Mouse (Mus musculus) kidney, embryonic 16.5 days (tissue): ENCODE data around the gene Nrm. TPM values are rescaled to one million over a fixed set of nuclear protein-coding genes. Genes with fewer than 3 reads are reported as not detected.
"Not testable (repeated sequence)": the region's sequence is repeated elsewhere in the genome, so short reads cannot be mapped to it uniquely, and the experiment has no call there.

Experiments
- ATAC-seq: fragments of 200-750 bp; cut with Nextera tagmentation; 2 replicates; pipeline ENCODE4 v1.8.0; 2017; ENCODE audit warnings: moderate TSS enrichment; ENCODE audit not compliant: low FRiP score, low TSS enrichment
- H3K27ac ChIP-seq: fragments of 300-500 bp; sonication (generic); 2 replicates; pipeline ENCODE4 v1.5.1; 2014; ENCODE audit warnings: low read length
- H3K27me3 ChIP-seq: fragments of 300-500 bp; sonication (generic); 2 replicates; pipeline ENCODE4 v1.6.1; 2014; ENCODE audit warnings: low read length, control low read depth, mixed read lengths; ENCODE audit not compliant: insufficient read depth
- H3K36me3 ChIP-seq: fragments of 300-500 bp; sonication (generic); 2 replicates; pipeline ENCODE4 v1.6.1; 2014; ENCODE audit warnings: low read length, control low read depth, mixed read lengths; ENCODE audit not compliant: insufficient read depth
- H3K4me1 ChIP-seq: fragments of 300-500 bp; sonication (generic); 2 replicates; pipeline ENCODE4 v1.6.1; 2014; ENCODE audit warnings: low read length, control low read depth, mixed read lengths; ENCODE audit not compliant: insufficient read depth
- H3K4me2 ChIP-seq: fragments of 300-500 bp; sonication (generic); replicated peaks from 2 replicates; pipeline ENCODE4 v1.6.1; 2014; ENCODE audit warnings: low read depth, low read length
- H3K4me3 ChIP-seq: fragments of 300-500 bp; sonication (generic); 2 replicates; pipeline ENCODE4 v1.5.1; 2014; ENCODE audit warnings: mild to moderate bottlenecking, low read length
- H3K9ac ChIP-seq: fragments of 300-500 bp; sonication (generic); replicated peaks from 2 replicates; pipeline ENCODE4 v1.6.1; 2014; ENCODE audit warnings: low read length
- H3K9me3 ChIP-seq: fragments of 300-500 bp; sonication (generic); 2 replicates; pipeline ENCODE4 v1.6.1; 2016; ENCODE audit warnings: low read length, control low read depth
- WGBS: fragments of 180-500 bp; shearing (Covaris S2); extraction: QIAGEN DNeasy Blood & Tissue Kit; methylation state at CpG from one replicate; pipeline ENCODE4 v1.1.7; 2014; 5-methylcytosine and 5-hydroxymethylcytosine counted together
- polyA plus RNA-seq: library from polyadenylated mRNA; unstranded; fragments of >200 nt; fragmentation: Nextera tagmentation; extraction: Ambion mirVana; gene quantifications from 2 replicates; pipeline ENCODE4 v1.2.1, GENCODE M21; 2015

Gene Nrm
- polyA plus RNA-seq, 1 experiment from 2014 or later = 63.3 TPM

DNA sequence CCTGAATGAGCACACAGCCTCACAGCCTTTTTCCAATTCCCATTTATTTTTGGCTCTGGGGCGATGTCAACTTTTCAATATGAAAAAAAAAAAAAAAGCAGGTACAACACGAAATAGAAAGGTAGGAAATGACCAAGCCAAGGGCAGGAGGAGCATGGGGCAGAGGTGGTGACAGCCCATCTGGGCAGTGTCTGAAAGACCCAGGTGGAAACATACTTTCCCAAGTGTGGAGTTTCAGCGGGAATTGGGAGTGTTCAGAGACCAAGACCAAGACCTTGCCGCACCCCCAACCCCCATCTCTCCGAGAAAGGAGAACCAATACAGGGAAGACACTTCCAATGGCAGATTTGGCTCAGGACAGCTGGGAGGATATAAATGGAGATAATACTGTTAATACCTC is 27.2 kb upstream of the Nrm start:
- no peaks in the 10 kb centered on the region for H3K27me3 ChIP-seq
- no peak for ATAC-seq
- H3K36me3 ChIP-seq = peaks cover 44% of the 10 kb centered on the region
- no peak overlapping the region for H3K4me2 ChIP-seq
- no peaks in the 10 kb centered on the region for H3K9me3 ChIP-seq
- no peak overlapping the region; the same call in 1 of the 2 replicates for H3K27ac ChIP-seq
- peaks cover 36% of the 10 kb centered on the region for H3K4me1 ChIP-seq
- 0 out of 2 replicates have a peak overlapping the region, but pooled peaks have one; percentile 20 for H3K9ac ChIP-seq
- 59% methylated on average over 5 of the region's 5 CpGs for WGBS
- peak overlapping the region; percentile 13; the same call in 1 of the 2 replicates for H3K4me3 ChIP-seq

DNA sequence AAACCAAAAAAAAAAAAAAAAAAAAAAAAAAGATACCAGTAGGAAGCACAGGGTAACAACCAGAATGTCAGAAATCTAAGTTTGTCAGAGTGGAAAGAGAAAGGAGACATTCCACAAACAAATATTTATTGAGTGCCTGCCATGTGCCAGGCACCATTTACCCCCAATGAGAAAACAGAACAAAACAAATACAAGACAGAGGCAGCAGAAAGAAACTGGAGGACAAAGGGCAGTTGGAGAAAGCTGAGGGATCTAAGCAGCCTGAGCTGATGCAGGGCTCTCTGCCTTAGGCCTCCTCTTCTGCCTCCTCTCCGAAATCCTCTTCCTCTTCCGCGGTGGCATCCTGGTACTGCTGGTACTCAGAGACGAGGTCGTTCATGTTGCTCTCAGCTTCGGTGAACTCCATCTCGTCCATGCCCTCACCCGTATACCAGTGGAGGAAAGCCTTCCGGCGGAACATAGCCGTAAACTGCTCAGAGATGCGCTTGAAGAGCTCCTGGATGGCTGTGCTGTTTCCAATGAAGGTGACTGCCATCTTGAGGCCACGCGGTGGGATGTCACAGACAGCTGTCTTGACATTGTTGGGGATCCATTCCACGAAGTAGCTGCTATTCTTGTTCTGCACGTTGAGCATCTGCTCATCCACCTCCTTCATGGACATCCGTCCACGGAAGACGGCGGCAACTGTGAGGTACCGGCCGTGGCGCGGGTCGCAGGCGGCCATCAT is 26.3 kb upstream of the Nrm start:
- peak overlapping the region; percentile 41 for H3K9ac ChIP-seq
- no peak for ATAC-seq
- no peak overlapping the region for H3K27ac ChIP-seq
- no peaks in the 10 kb centered on the region for H3K9me3 ChIP-seq
- peaks cover 42% of the 10 kb centered on the region for H3K4me1 ChIP-seq
- H3K27me3 ChIP-seq = no peaks in the 10 kb centered on the region
- H3K36me3 ChIP-seq = peaks cover 44% of the 10 kb centered on the region
- H3K4me2 ChIP-seq = peak overlapping the region; percentile 74
- H3K4me3 ChIP-seq = peak overlapping the region; percentile 97
- 67% methylated on average over 26 of the region's 26 CpGs for WGBS

GRCm38 (mm10) chr17:35835424-35836140 is 25.5 kb upstream of the Nrm start:
- ATAC-seq = no peak
- no peaks in the 10 kb centered on the region for H3K9me3 ChIP-seq
- WGBS = 68% methylated on average over 26 of the region's 26 CpGs
- no peaks in the 10 kb centered on the region for H3K27me3 ChIP-seq
- peak overlapping the region; percentile 99 for H3K9ac ChIP-seq
- H3K4me3 ChIP-seq = peak overlapping the region; percentile 97
- H3K27ac ChIP-seq = no peak overlapping the region
- H3K4me1 ChIP-seq = peaks cover 35% of the 10 kb centered on the region
- peaks cover 44% of the 10 kb centered on the region for H3K36me3 ChIP-seq
- peak overlapping the region; percentile 74 for H3K4me2 ChIP-seq

DNA sequence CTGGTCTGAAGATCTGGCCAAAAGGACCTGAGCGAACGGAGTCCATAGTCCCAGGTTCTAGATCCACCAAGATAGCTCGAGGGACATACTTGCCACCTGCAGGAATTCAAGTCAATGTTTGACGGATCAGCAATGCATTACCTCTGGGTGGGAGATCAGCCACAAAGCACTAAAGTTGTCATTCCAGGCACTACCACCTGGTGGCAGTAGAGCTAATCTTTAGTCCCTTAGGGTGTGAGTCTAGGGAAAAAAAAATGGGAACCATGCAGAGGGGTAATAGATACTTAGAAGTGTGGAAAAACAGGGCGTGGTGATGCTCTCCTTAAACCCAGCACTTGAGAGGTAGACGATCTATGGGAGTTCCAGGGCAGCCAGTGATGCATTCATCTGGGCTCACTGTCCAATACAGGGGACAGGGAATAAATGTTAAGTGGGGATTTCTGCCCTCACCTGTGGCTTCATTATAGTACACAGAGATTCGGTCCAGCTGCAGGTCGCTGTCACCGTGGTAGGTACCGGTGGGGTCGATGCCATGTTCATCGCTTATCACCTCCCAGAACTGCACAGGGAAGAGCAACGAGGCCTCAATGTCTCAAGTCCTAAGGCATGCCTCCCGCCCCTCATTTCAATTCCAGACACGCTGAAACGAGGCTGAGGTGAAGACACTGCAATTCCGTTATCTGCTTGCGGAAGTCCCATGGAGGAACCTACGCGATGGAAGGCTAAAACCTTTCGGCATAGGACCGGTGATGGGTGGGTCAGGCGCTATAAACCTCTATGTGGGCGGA is 24.7 kb upstream of the Nrm start:
- WGBS = 5% methylated on average over 24 of the region's 24 CpGs
- Histone ChIP-seq H3K4me3 (peak overlapping the region; percentile 97), H3K36me3 (peaks cover 42% of the 10 kb centered on the region)

DNA sequence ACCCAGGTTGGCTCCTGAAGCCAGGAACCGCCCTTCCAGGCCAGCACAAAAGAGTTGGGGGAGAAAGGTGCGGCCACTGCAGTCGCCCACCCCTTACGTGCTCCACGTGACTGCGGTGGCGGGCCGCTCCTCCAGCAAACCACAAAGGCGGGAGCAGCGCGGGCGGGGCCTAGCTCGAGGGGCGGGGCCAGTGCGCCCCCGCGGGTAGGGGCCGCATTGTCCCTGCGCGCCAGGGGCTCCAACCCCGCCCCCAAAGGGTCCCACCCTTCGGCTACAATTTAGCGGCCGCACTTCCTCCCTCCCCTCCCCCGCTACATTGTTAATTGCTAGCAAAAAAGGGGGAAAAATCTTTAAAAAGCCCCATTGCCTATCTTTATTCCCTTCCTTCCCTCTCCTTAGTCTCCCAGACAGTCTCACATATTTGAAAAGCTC is 24.1 kb upstream of the Nrm start:
- ATAC-seq = peak; percentile 35
- Histone ChIP-seq H3K27ac (peak overlapping the region; percentile 99), H3K4me1 (peaks cover 38% of the 10 kb centered on the region), H3K36me3 (peaks cover 42% of the 10 kb centered on the region), H3K9me3 (no peaks in the 10 kb centered on the region), H3K4me3 (peak overlapping the region; percentile 97), H3K27me3 (no peaks in the 10 kb centered on the region), H3K4me2 (peak overlapping the region; percentile 74), H3K9ac (peak overlapping the region; percentile 99)
- 0% methylated on average over 22 of the region's 25 CpGs for WGBS

More for the DNA sequence above, 24.7 kb upstream of the Nrm start:
- Histone ChIP-seq H3K4me1 (peaks cover 35% of the 10 kb centered on the region), H3K4me2 (peak overlapping the region; percentile 74), H3K27ac (peak overlapping the region; percentile 99), H3K27me3 (no peaks in the 10 kb centered on the region), H3K9ac (peak overlapping the region; percentile 99), H3K9me3 (no peaks in the 10 kb centered on the region)
- ATAC-seq = 0 out of 2 replicates have a peak, but pooled peaks have one; percentile 2

DNA sequence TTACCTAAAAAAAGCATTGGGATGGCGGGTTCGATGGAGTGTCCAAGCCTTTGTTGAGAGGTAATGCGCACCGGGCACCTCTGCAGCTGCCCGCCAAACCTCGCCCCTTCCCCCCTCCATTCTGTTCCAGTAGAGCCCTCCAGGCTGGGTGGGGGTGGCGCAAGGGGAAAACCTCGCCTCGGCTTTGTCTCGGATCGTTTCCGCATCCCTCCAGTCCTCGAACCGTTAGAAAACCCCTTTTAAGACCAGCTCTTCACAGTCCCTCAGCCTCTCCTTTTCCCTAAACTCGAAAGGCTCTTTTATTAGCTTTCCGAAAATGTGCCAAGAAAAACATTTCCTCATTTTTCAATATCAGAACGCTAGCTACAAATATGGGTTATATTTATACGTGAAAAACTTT is 23.6 kb upstream of the Nrm start:
- peaks cover 39% of the 10 kb centered on the region for H3K36me3 ChIP-seq
- H3K27me3 ChIP-seq = no peaks in the 10 kb centered on the region
- H3K9me3 ChIP-seq = no peaks in the 10 kb centered on the region
- ATAC-seq = no peak
- under 1% methylated on average over 18 of the region's 18 CpGs for WGBS
- peak overlapping the region; percentile 97 for H3K4me3 ChIP-seq
- peak overlapping the region; percentile 99 for H3K27ac ChIP-seq
- peaks cover 42% of the 10 kb centered on the region for H3K4me1 ChIP-seq
- peak overlapping the region; percentile 99 for H3K9ac ChIP-seq
- H3K4me2 ChIP-seq = peak overlapping the region; percentile 74

- peak within 1 kb of the TSS; percentile 99 for H3K9ac ChIP-seq
- H3K9me3 ChIP-seq = no peaks in the 10 kb centered on the region
- H3K4me1 ChIP-seq = peaks cover 46% of the 10 kb centered on the region
- peaks cover 35% of the 10 kb centered on the region for H3K36me3 ChIP-seq
- peak within 1 kb of the TSS; percentile 97 for H3K4me3 ChIP-seq
- no peaks in the 10 kb centered on the region for H3K27me3 ChIP-seq
- peak within 1 kb of the TSS; percentile 74 for H3K4me2 ChIP-seq
- H3K27ac ChIP-seq = peak within 1 kb of the TSS; percentile 99
- WGBS = under 1% methylated on average over 29 of the region's 29 CpGs
- peak; percentile 85 for ATAC-seq
Observed at GRCm38 (mm10) chr17:35838122-35838544, 23.0 kb upstream of the Nrm start, which contains the start of gene Tubb5. Gene Tubb5 (minus strand): TSS chr17:35838306.

DNA sequence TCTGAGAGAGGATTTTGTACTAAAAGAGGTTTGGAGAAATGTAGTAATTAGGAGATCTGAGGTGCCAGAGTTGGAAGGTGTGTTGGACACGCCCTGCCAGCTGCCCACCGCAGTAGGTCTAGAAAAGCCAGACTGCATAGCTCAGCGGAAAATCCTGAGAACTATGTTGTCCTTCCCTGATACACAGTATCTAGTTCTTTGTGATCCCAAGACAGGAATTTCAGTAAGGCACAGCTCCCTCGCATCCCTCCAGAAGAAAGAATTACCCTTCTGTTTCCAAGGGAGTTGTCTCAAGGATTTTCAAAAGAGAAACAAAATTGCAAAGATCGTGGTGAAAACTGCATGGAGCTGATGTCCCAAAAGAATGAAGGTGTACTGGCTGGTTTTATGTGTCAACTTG is 22.5 kb upstream of the Nrm start:
- under 1% methylated on average over 5 of the region's 5 CpGs for WGBS
- H3K36me3 ChIP-seq = peaks cover 30% of the 10 kb centered on the region
- H3K4me2 ChIP-seq = peak overlapping the region; percentile 66
- H3K4me1 ChIP-seq = peaks cover 46% of the 10 kb centered on the region
- H3K27ac ChIP-seq = peak overlapping the region; percentile 96
- ATAC-seq = no peak
- H3K9ac ChIP-seq = peak overlapping the region; percentile 99
- H3K9me3 ChIP-seq = no peaks in the 10 kb centered on the region
- no peaks in the 10 kb centered on the region for H3K27me3 ChIP-seq
- peak overlapping the region; percentile 97 for H3K4me3 ChIP-seq

DNA sequence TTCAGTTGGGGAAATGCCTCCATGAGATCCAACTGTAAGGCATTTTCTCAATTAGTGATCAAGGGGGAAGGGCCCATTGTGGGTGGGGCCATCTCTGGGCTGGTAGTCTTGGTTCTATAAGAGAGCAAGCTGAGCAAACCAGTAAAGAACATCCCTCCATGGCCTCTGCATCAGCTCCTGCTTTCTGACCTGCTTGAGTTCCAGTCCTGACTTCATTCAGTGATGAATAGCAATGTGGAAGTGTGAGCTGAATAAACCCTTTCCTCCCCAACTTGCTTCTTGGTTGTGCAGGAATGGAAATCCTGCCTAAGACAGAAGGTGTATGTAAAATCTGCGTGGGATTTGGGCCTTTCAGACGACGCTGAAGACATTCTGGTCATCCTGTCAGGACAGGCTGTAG is 22.1 kb upstream of the Nrm start:
- Histone ChIP-seq H3K9ac (peak overlapping the region; percentile 99), H3K27ac (peak overlapping the region; percentile 96), H3K36me3 (peaks cover 26% of the 10 kb centered on the region), H3K4me1 (peaks cover 41% of the 10 kb centered on the region), H3K4me3 (peak overlapping the region; percentile 97), H3K4me2 (peak overlapping the region; percentile 66)
- H3K9me3 ChIP-seq, ATAC-seq, H3K27me3 ChIP-seq: not testable (repeated sequence)
- 42% methylated on average over 3 of the region's 3 CpGs for WGBS
